Mouse (Mus musculus): ENCODE data around the gene Nup133. TPM values are rescaled to one million over a fixed set of nuclear protein-coding genes. Genes with fewer than 3 reads are reported as not detected.

Gene Nup133
- polyA plus RNA-seq, 1 experiment from 2014 or later = 18.1 TPM

DNA sequence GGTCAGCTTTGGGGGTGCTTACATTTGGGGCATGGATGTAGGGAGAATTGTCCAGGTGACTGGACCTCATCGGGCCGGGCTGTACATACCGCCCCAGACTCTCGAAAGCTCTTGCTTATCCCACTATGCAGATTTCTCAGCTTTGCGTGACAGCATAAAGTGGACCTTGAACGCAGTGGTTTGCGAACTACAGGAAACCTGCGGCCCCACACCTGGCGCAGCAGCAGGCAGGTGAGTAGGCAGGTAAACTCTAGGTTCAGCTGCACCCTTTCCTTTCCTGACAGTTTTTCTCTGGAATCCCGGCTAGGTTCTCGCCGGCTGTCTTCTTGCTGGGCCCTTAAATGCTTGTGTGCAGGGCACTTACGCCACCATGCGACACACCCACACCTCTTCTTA lies 52.7 kb downstream of the Nup133 start:
- WGBS (ENCODE audit: insufficient replicate concordance) = 62% methylated on average over 14 of the region's 14 CpGs
- peaks cover 52% of the 10 kb centered on the region for H3K27me3 ChIP-seq (ENCODE audit: control insufficient read depth, insufficient read depth, low read depth, low read length)
- H3K9ac ChIP-seq (ENCODE audit: low read depth, low read length) = no peak overlapping the region
- H3K9me3 ChIP-seq (replicated peaks; ENCODE audit: control insufficient read depth, low read length) = no peaks in the 10 kb centered on the region
- ATAC-seq (ENCODE audit: low read depth) = no peak
- no peaks in the 10 kb centered on the region for H3K4me1 ChIP-seq (ENCODE audit: control insufficient read depth, low read depth, low read length)
- H3K4me2 ChIP-seq (ENCODE audit: low read depth, low read length) = no peak overlapping the region
- H3K27ac ChIP-seq (ENCODE audit: low read length) = no peak overlapping the region
- H3K36me3 ChIP-seq (ENCODE audit: control insufficient read depth, insufficient read depth) = peaks cover 12% of the 10 kb centered on the region
- H3K4me3 ChIP-seq (ENCODE audit: low read depth, low read length) = no peak overlapping the region

DNA sequence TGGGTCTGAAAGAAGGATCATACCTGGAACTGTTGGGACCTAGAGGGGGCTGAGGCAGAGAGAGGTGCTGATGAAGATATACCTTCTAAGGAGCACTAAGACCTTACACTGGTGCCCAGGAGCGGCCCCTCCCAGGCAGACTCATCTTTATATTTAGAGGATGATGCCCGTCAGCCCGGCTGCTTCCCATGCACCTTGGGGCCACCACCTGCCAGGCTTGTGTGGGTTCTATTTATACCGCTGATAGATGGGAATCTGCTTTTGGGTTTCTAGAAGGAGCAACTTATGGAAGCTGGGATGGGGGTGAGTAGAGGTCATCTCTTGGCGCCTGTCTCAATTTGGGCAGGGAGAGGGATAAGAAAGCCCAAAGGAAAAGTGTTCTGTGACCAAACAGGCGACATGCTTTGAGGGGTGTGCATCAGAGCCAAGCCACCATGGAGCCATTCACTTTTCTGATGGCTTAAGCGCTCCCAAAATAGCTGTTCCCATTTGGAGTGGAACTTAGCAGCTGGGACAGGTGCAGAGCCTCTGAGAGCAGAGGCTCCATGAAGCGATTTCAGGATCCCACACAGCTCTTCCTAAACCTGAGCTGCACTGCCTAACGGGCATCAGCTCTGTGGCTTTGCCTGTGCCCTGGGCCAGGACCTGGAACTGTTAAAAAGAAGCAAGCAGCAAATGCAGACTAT lies 53.2 kb downstream of the Nup133 start:
- Histone ChIP-seq H3K4me2 (ENCODE audit: low read depth, low read length) (no peak overlapping the region), H3K9ac (ENCODE audit: low read depth, low read length) (no peak overlapping the region), H3K4me1 (ENCODE audit: control insufficient read depth, low read depth, low read length) (no peaks in the 10 kb centered on the region), H3K27me3 (ENCODE audit: control insufficient read depth, insufficient read depth, low read depth, low read length) (peaks cover 58% of the 10 kb centered on the region), H3K36me3 (ENCODE audit: control insufficient read depth, insufficient read depth) (peaks cover 10% of the 10 kb centered on the region), H3K4me3 (ENCODE audit: low read depth, low read length) (no peak overlapping the region), H3K27ac (ENCODE audit: low read length) (no peak overlapping the region), H3K9me3 (replicated peaks; ENCODE audit: control insufficient read depth, low read length) (no peaks in the 10 kb centered on the region)
- WGBS (ENCODE audit: insufficient replicate concordance) = 63% methylated on average over 9 of the region's 9 CpGs
- ATAC-seq (ENCODE audit: low read depth) = no peak

DNA sequence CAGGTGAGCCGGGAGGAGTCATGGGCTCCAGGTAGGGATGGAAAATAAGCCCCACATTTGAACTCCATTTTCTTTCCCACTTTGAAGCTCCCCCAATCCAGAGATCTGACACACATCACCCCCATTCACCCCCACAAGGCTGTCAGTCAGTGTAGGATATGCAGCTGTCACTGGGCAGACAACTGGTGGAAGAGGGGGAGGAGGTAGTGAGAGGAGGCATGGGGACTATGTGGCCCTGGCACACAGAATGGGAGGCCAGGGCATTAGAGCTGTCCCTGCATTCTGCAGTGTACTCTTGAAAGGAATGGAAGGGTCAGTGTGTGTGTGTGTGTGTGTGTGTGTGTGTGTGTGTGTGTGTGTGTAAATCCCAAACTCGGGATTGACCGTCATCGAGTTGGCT lies 53.8 kb downstream of the Nup133 start:
- Histone ChIP-seq H3K27me3 (ENCODE audit: control insufficient read depth, insufficient read depth, low read depth, low read length) (peaks cover 61% of the 10 kb centered on the region), H3K9me3 (replicated peaks; ENCODE audit: control insufficient read depth, low read length) (no peaks in the 10 kb centered on the region), H3K4me1 (ENCODE audit: control insufficient read depth, low read depth, low read length) (no peaks in the 10 kb centered on the region), H3K4me3 (ENCODE audit: low read depth, low read length) (no peak overlapping the region), H3K4me2 (ENCODE audit: low read depth, low read length) (no peak overlapping the region), H3K27ac (ENCODE audit: low read length) (no peak overlapping the region), H3K9ac (ENCODE audit: low read depth, low read length) (no peak overlapping the region), H3K36me3 (ENCODE audit: control insufficient read depth, insufficient read depth) (peaks cover 4% of the 10 kb centered on the region; the same call in 1 of the 2 replicates)
- 77% methylated on average over 4 of the region's 4 CpGs for WGBS (ENCODE audit: insufficient replicate concordance)
- ATAC-seq (ENCODE audit: low read depth) = no peak

DNA sequence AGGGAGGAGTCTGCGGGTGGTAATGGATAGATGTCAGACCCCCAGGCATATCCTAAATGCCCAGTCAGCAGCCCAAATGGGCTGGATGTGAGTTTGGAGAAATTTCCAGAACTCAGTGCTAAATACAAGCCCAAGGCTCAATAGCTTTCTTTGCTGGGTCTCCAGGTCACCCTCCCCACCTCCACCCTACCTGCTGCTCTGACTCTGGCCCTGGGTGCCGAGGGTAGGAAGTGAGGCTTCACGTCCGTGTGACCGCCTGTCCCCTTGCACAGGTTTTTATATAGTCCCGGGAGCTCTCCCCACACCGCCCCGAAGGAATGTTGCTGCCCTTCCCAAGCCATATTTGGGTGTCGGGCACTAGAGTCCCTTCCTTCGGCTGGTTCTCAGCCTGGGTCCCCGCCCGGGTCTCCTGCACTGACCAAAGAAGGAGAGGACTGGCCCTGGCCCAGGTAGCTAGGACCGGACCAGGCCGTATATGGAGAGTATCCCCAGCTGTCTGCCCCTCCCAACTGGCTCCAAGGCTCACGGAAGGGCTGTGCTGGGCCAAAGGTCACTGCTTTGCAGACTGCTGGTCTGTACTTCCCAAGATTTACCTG lies 54.5 kb downstream of the Nup133 start, which contains the start of gene Acta1:
Acta1 (minus strand) TSS at position 250 of the 596 bp plus-strand sequence.
- Histone ChIP-seq H3K27me3 (ENCODE audit: control insufficient read depth, insufficient read depth, low read depth, low read length) (peaks cover 62% of the 10 kb centered on the region), H3K4me2 (ENCODE audit: low read depth, low read length) (no peak within 1 kb of the TSS), H3K4me3 (ENCODE audit: low read depth, low read length) (no peak within 1 kb of the TSS), H3K36me3 (ENCODE audit: control insufficient read depth, insufficient read depth) (peaks cover 3% of the 10 kb centered on the region; the same call in 1 of the 2 replicates), H3K9ac (ENCODE audit: low read depth, low read length) (no peak within 1 kb of the TSS), H3K9me3 (replicated peaks; ENCODE audit: control insufficient read depth, low read length) (no peaks in the 10 kb centered on the region), H3K27ac (ENCODE audit: low read length) (no peak within 1 kb of the TSS), H3K4me1 (ENCODE audit: control insufficient read depth, low read depth, low read length) (no peaks in the 10 kb centered on the region)
- 0 out of 2 replicates have a peak, but pooled peaks have one; percentile 23 for ATAC-seq (ENCODE audit: low read depth)
- WGBS (ENCODE audit: insufficient replicate concordance) = 26% methylated on average over 15 of the region's 15 CpGs

DNA sequence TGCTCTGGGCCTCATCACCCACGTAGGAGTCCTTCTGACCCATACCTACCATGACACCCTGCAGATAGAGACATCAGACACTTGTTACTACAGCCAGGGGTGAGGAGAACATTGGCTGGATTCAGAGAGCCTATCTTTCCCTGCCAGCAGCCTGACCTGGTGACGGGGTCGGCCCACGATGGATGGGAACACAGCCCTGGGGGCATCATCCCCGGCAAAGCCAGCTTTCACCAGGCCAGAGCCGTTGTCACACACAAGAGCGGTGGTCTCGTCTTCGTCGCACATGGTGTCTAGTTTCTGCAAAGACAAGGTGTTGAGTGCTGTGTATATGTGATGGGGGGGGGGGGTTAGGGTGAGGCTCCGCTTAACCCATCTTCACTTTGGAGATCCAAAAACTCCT lies 55.7 kb downstream of the Nup133 start:
- Histone ChIP-seq H3K36me3 (ENCODE audit: control insufficient read depth, insufficient read depth) (no peaks in the 10 kb centered on the region), H3K9me3 (replicated peaks; ENCODE audit: control insufficient read depth, low read length) (no peaks in the 10 kb centered on the region), H3K4me2 (ENCODE audit: low read depth, low read length) (no peak overlapping the region), H3K4me3 (ENCODE audit: low read depth, low read length) (no peak overlapping the region), H3K9ac (ENCODE audit: low read depth, low read length) (no peak overlapping the region), H3K27ac (ENCODE audit: low read length) (no peak overlapping the region), H3K27me3 (ENCODE audit: control insufficient read depth, insufficient read depth, low read depth, low read length) (peaks cover 62% of the 10 kb centered on the region), H3K4me1 (ENCODE audit: control insufficient read depth, low read depth, low read length) (no peaks in the 10 kb centered on the region)
- ATAC-seq (ENCODE audit: low read depth) = no peak
- 63% methylated on average over 11 of the region's 11 CpGs for WGBS (ENCODE audit: insufficient replicate concordance)

DNA sequence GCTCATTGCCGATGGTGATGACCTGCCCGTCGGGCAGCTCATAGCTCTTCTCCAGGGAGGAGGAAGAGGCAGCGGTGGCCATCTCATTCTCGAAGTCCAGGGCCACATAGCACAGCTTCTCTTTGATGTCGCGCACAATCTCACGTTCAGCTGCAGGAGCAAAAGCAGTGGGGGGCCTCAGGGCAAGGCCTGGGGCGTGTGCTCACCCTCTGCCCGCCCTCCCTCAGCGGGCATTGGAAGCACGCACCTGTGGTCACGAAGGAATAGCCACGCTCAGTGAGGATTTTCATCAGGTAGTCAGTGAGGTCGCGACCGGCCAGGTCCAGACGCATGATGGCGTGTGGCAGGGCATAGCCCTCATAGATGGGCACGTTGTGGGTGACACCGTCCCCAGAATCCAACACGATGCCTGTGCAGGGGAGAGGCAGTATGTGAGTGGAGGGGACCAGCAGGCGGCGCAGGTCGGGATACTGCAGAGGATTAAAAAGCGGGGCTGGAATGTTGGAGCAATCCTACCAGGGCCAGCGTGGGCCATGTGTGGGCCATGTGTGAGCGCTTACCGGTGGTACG lies 56.4 kb downstream of the Nup133 start:
- H3K9me3 ChIP-seq (replicated peaks; ENCODE audit: control insufficient read depth, low read length) = no peaks in the 10 kb centered on the region
- H3K27me3 ChIP-seq (ENCODE audit: control insufficient read depth, insufficient read depth, low read depth, low read length) = peaks cover 62% of the 10 kb centered on the region
- H3K36me3 ChIP-seq (ENCODE audit: control insufficient read depth, insufficient read depth) = no peaks in the 10 kb centered on the region
- 15% methylated on average over 30 of the region's 30 CpGs for WGBS (ENCODE audit: insufficient replicate concordance)
- no peak overlapping the region for H3K27ac ChIP-seq (ENCODE audit: low read length)
- H3K4me1 ChIP-seq (ENCODE audit: control insufficient read depth, low read depth, low read length) = no peaks in the 10 kb centered on the region
- ATAC-seq (ENCODE audit: low read depth) = no peak
- no peak overlapping the region for H3K4me3 ChIP-seq (ENCODE audit: low read depth, low read length)
- H3K9ac ChIP-seq (ENCODE audit: low read depth, low read length) = no peak overlapping the region
- H3K4me2 ChIP-seq (ENCODE audit: low read depth, low read length) = no peak overlapping the region

DNA sequence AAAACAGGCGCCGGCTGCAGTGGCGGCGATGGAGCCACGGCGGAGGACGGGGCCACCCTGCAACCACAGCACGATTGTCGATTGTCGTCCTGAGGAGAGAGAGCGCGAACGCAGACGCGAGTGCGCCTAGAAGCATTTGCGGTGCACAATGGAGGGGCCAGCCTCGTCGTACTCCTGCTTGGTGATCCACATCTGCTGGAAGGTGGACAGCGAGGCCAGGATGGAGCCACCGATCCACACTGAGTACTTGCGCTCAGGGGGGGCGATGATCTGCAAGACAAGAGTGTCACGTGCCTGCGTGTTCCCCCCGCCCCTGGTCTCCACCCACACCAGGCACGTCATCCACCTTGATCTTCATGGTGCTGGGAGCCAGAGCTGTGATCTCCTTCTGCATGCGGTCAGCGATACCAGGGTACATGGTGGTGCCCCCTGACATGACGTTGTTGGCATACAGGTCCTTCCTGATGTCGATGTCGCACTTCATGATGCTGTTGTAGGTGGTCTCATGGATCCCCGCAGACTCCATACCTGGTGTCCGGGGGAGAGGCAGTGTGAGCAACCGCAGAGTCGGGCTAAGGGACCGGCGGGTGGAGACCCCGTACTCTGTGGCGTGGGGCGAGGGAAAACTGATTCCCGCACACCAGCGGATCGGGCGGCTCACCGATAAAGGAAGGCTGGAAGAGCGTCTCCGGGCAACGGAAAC lies 57.0 kb downstream of the Nup133 start:
- no peak for ATAC-seq (ENCODE audit: low read depth)
- Histone ChIP-seq H3K9me3 (replicated peaks; ENCODE audit: control insufficient read depth, low read length) (no peaks in the 10 kb centered on the region), H3K4me3 (ENCODE audit: low read depth, low read length) (no peak overlapping the region), H3K27me3 (ENCODE audit: control insufficient read depth, insufficient read depth, low read depth, low read length) (peaks cover 62% of the 10 kb centered on the region), H3K4me1 (ENCODE audit: control insufficient read depth, low read depth, low read length) (no peaks in the 10 kb centered on the region), H3K27ac (ENCODE audit: low read length) (no peak overlapping the region), H3K4me2 (ENCODE audit: low read depth, low read length) (no peak overlapping the region; the same call in 1 of the 2 replicates), H3K36me3 (ENCODE audit: control insufficient read depth, insufficient read depth) (no peaks in the 10 kb centered on the region), H3K9ac (ENCODE audit: low read depth, low read length) (no peak overlapping the region)
- 4% methylated on average over 49 of the region's 49 CpGs for WGBS (ENCODE audit: insufficient replicate concordance)

DNA sequence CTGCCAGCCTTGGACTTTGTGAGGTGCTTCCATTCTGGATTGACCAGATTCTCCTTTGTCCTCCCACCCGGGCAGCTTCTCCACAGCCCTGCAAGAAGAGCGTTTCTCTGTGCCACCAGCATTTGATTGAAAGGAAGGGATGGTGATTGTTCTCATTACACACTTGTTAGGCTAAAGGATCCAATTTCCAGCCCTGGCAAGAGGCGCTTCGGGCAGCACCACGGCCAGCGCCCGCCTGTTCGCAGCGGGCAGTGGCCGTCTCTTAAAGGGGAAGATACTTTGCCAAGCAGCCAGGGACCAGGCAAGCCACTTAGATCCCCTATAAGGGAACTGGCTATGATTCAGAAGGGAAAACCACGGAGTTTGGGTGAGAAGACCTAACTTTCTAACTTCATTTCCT lies 57.8 kb downstream of the Nup133 start:
- Histone ChIP-seq H3K4me2 (ENCODE audit: low read depth, low read length) (no peak overlapping the region), H3K4me1 (ENCODE audit: control insufficient read depth, low read depth, low read length) (no peaks in the 10 kb centered on the region), H3K4me3 (ENCODE audit: low read depth, low read length) (no peak overlapping the region), H3K9me3 (replicated peaks; ENCODE audit: control insufficient read depth, low read length) (no peaks in the 10 kb centered on the region), H3K36me3 (ENCODE audit: control insufficient read depth, insufficient read depth) (no peaks in the 10 kb centered on the region), H3K9ac (ENCODE audit: low read depth, low read length) (no peak overlapping the region), H3K27me3 (ENCODE audit: control insufficient read depth, insufficient read depth, low read depth, low read length) (peaks cover 59% of the 10 kb centered on the region), H3K27ac (ENCODE audit: low read length) (no peak overlapping the region)
- no peak for ATAC-seq (ENCODE audit: low read depth)
- 1% methylated on average over 11 of the region's 11 CpGs for WGBS (ENCODE audit: insufficient replicate concordance)

All from liver, embryonic 16.5 days (tissue).